Mouse (Mus musculus): Measurements from ENCODE around the gene Gtf2h2.

- TF ChIP-seq CTCF (conservative IDR thresholded peaks at IDR 0.05; ENCODE audit: low read length) (no peak), NANOG (IDR thresholded peaks at IDR 0.05; ENCODE audit: borderline replicate concordance, low read length) (no peak)
Observed at GRCm38 (mm10) chr13:100511860-100512364, 19.5 kb upstream of the Gtf2h2 start.

Data from E14TG2a.4 (cell line).